Mouse (Mus musculus) hindbrain, embryonic 12.5 days (tissue): ENCODE measurements around the gene Ccl3. TPM values are rescaled to one million over a fixed set of nuclear protein-coding genes. Genes with fewer than 3 reads are reported as not detected.

ENCODE experiments used
- ATAC-seq: fragments of 200-750 bp; cut with Nextera tagmentation; 2 replicates; pipeline ENCODE4 v1.8.0; 2017; ENCODE audit warnings: moderate TSS enrichment; ENCODE audit not compliant: low FRiP score
- H3K27ac ChIP-seq: fragments of 300-500 bp; sonication (generic); 2 replicates; pipeline ENCODE4 v1.5.1; 2016; ENCODE audit warnings: mild to moderate bottlenecking
- H3K27me3 ChIP-seq: fragments of 300-500 bp; sonication (generic); 2 replicates; pipeline ENCODE4 v1.6.1; 2016; ENCODE audit warnings: mild to moderate bottlenecking
- H3K36me3 ChIP-seq: fragments of 300-500 bp; sonication (generic); 2 replicates; pipeline ENCODE4 v1.6.1; 2016; ENCODE audit warnings: mild to moderate bottlenecking
- H3K4me1 ChIP-seq: fragments of 300-500 bp; sonication (generic); 2 replicates; pipeline ENCODE4 v1.6.1; 2016
- H3K4me2 ChIP-seq: fragments of 300-500 bp; sonication (generic); replicated peaks from 2 replicates; pipeline ENCODE4 v1.6.1; 2016; ENCODE audit warnings: mild to moderate bottlenecking
- H3K4me3 ChIP-seq: fragments of 300-500 bp; sonication (generic); 2 replicates; pipeline ENCODE4 v1.5.1; 2016; ENCODE audit warnings: mild to moderate bottlenecking
- H3K9ac ChIP-seq: fragments of 300-500 bp; sonication (generic); 2 replicates; pipeline ENCODE4 v1.6.1; 2016; ENCODE audit warnings: mild to moderate bottlenecking, moderate library complexity
- H3K9me3 ChIP-seq: fragments of 300-500 bp; sonication (generic); replicated peaks from 2 replicates; pipeline ENCODE4 v1.6.1; 2016; ENCODE audit warnings: mild to moderate bottlenecking
- WGBS: fragments of 180-500 bp; shearing (Covaris S2); methylation state at CpG from one replicate; pipeline ENCODE4 v1.1.7; 2016; 5-methylcytosine and 5-hydroxymethylcytosine counted together
- polyA plus RNA-seq: library from polyadenylated mRNA; unstranded; fragments of >200 nt; fragmentation: Nextera tagmentation; extraction: Ambion mirVana; gene quantifications from 2 replicates; pipeline ENCODE4 v1.2.1, GENCODE M21; 2016

Gene Ccl3
- polyA plus RNA-seq, 1 experiment from 2014 or later: 1.3 TPM

- no peaks in the 10 kb centered on the region for H3K36me3 ChIP-seq
- no peaks in the 10 kb centered on the region for H3K27me3 ChIP-seq
- H3K4me3 ChIP-seq: no peak overlapping the region
- no peak overlapping the region for H3K9ac ChIP-seq
- no peak for ATAC-seq
- no peak overlapping the region for H3K27ac ChIP-seq
- no peaks in the 10 kb centered on the region for H3K9me3 ChIP-seq
- no peak overlapping the region for H3K4me2 ChIP-seq
- 89% methylated on average over 5 of the region's 5 CpGs for WGBS
- peaks cover 2% of the 10 kb centered on the region; the same call in 1 of the 2 replicates for H3K4me1 ChIP-seq
Measured at GRCm38 (mm10) chr11:83640141-83640540, 9.0 kb downstream of the Ccl3 start.

GRCm38 (mm10) chr11:83639533-83639932 is 9.6 kb downstream of the Ccl3 start:
- no peak overlapping the region for H3K4me3 ChIP-seq
- no peaks in the 10 kb centered on the region for H3K36me3 ChIP-seq
- no peak overlapping the region for H3K4me2 ChIP-seq
- H3K27ac ChIP-seq: no peak overlapping the region
- H3K27me3 ChIP-seq: no peaks in the 10 kb centered on the region
- H3K4me1 ChIP-seq: peaks cover 2% of the 10 kb centered on the region; the same call in 1 of the 2 replicates
- H3K9me3 ChIP-seq: no peaks in the 10 kb centered on the region
- no peak for ATAC-seq
- 70% methylated on average over 3 of the region's 3 CpGs for WGBS
- no peak overlapping the region for H3K9ac ChIP-seq

- no peak overlapping the region for H3K4me3 ChIP-seq
- 47% methylated on average over 2 of the region's 2 CpGs for WGBS
- ATAC-seq: no peak
- no peak overlapping the region for H3K9ac ChIP-seq
- no peaks in the 10 kb centered on the region for H3K9me3 ChIP-seq
- peaks cover 2% of the 10 kb centered on the region; the same call in 1 of the 2 replicates for H3K4me1 ChIP-seq
- H3K27ac ChIP-seq: no peak overlapping the region
- no peaks in the 10 kb centered on the region for H3K27me3 ChIP-seq
- H3K36me3 ChIP-seq: no peaks in the 10 kb centered on the region
- no peak overlapping the region for H3K4me2 ChIP-seq
Measured at GRCm38 (mm10) chr11:83638934-83639333, 10.2 kb downstream of the Ccl3 start.

- Histone ChIP-seq H3K9me3 (no peaks in the 10 kb centered on the region), H3K4me1 (peaks cover 2% of the 10 kb centered on the region; the same call in 1 of the 2 replicates), H3K36me3 (no peaks in the 10 kb centered on the region), H3K4me2 (no peak overlapping the region), H3K27me3 (no peaks in the 10 kb centered on the region), H3K9ac (no peak overlapping the region), H3K27ac (no peak overlapping the region), H3K4me3 (no peak overlapping the region)
- 87% methylated on average over 1 of the region's 1 CpGs for WGBS
- no peak for ATAC-seq
Measured at GRCm38 (mm10) chr11:83636742-83637235, 12.4 kb downstream of the Ccl3 start.

- no peak for ATAC-seq
- Histone ChIP-seq H3K27ac (no peak overlapping the region), H3K27me3 (no peaks in the 10 kb centered on the region), H3K4me1 (peaks cover 2% of the 10 kb centered on the region; the same call in 1 of the 2 replicates), H3K9me3 (no peaks in the 10 kb centered on the region), H3K4me2 (no peak overlapping the region), H3K36me3 (no peaks in the 10 kb centered on the region), H3K9ac (no peak overlapping the region), H3K4me3 (no peak overlapping the region)
- WGBS: 94% methylated on average over 2 of the region's 2 CpGs
Measured at GRCm38 (mm10) chr11:83634898-83635297, 14.3 kb downstream of the Ccl3 start.

- Histone ChIP-seq H3K4me3 (no peak overlapping the region), H3K27ac (no peak overlapping the region), H3K4me2 (no peak overlapping the region), H3K27me3 (no peaks in the 10 kb centered on the region), H3K9ac (no peak overlapping the region), H3K4me1 (peaks cover 2% of the 10 kb centered on the region; the same call in 1 of the 2 replicates), H3K9me3 (no peaks in the 10 kb centered on the region), H3K36me3 (no peaks in the 10 kb centered on the region)
- WGBS: 61% methylated on average over 4 of the region's 4 CpGs
- ATAC-seq: no peak
Measured at GRCm38 (mm10) chr11:83634425-83634824, 14.7 kb downstream of the Ccl3 start.

GRCm38 (mm10) chr11:83632744-83633143 is 16.4 kb downstream of the Ccl3 start:
- ATAC-seq: no peak
- no peak overlapping the region for H3K27ac ChIP-seq

GRCm38 (mm10) chr11:83631065-83631464 is 18.1 kb downstream of the Ccl3 start:
- no peak overlapping the region for H3K4me3 ChIP-seq
- no peak overlapping the region for H3K4me2 ChIP-seq
- H3K9me3 ChIP-seq: no peaks in the 10 kb centered on the region
- H3K36me3 ChIP-seq: no peaks in the 10 kb centered on the region
- H3K4me1 ChIP-seq: no peaks in the 10 kb centered on the region
- ATAC-seq: no peak
- H3K27ac ChIP-seq: no peak overlapping the region
- no peaks in the 10 kb centered on the region for H3K27me3 ChIP-seq
- H3K9ac ChIP-seq: no peak overlapping the region
- WGBS: 89% methylated on average over 2 of the region's 2 CpGs

More at GRCm38 (mm10) chr11:83632744-83633143, 16.4 kb downstream of the Ccl3 start:
- Histone ChIP-seq H3K36me3 (no peaks in the 10 kb centered on the region), H3K9me3 (no peaks in the 10 kb centered on the region), H3K4me2 (no peak overlapping the region), H3K4me3 (no peak overlapping the region), H3K9ac (no peak overlapping the region), H3K4me1 (no peaks in the 10 kb centered on the region), H3K27me3 (no peaks in the 10 kb centered on the region)
- WGBS: 61% methylated on average over 4 of the region's 4 CpGs

GRCm38 (mm10) chr11:83630630-83631029 is 18.5 kb downstream of the Ccl3 start:
- WGBS: 85% methylated on average over 1 of the region's 1 CpGs

GRCm38 (mm10) chr11:83628808-83629207 is 20.3 kb downstream of the Ccl3 start:
- no peak for ATAC-seq
- Histone ChIP-seq H3K4me1 (no peaks in the 10 kb centered on the region), H3K9me3 (no peaks in the 10 kb centered on the region), H3K4me3 (no peak overlapping the region), H3K4me2 (no peak overlapping the region), H3K36me3 (no peaks in the 10 kb centered on the region), H3K27me3 (no peaks in the 10 kb centered on the region), H3K27ac (no peak overlapping the region), H3K9ac (no peak overlapping the region)
- 92% methylated on average over 9 of the region's 9 CpGs for WGBS

More at GRCm38 (mm10) chr11:83630630-83631029, 18.5 kb downstream of the Ccl3 start:
- H3K36me3 ChIP-seq: no peaks in the 10 kb centered on the region
- no peaks in the 10 kb centered on the region for H3K4me1 ChIP-seq
- H3K27ac ChIP-seq: no peak overlapping the region
- no peak overlapping the region for H3K9ac ChIP-seq
- no peaks in the 10 kb centered on the region for H3K27me3 ChIP-seq
- no peak overlapping the region for H3K4me3 ChIP-seq
- no peak overlapping the region for H3K4me2 ChIP-seq
- no peaks in the 10 kb centered on the region for H3K9me3 ChIP-seq
- ATAC-seq: no peak

- Histone ChIP-seq H3K4me2 (no peak overlapping the region), H3K36me3 (no peaks in the 10 kb centered on the region), H3K27me3 (no peaks in the 10 kb centered on the region), H3K9ac (no peak overlapping the region), H3K9me3 (no peaks in the 10 kb centered on the region), H3K4me3 (no peak overlapping the region), H3K27ac (no peak overlapping the region), H3K4me1 (no peaks in the 10 kb centered on the region)
- 93% methylated on average over 3 of the region's 3 CpGs for WGBS
- ATAC-seq: no peak
Measured at GRCm38 (mm10) chr11:83623586-83623985, 25.6 kb downstream of the Ccl3 start.

GRCm38 (mm10) chr11:83619037-83619436 is 30.1 kb downstream of the Ccl3 start:
- Histone ChIP-seq H3K4me2 (no peak overlapping the region), H3K36me3 (no peaks in the 10 kb centered on the region), H3K4me3 (no peak overlapping the region), H3K9me3 (no peaks in the 10 kb centered on the region), H3K27me3 (no peaks in the 10 kb centered on the region), H3K9ac (no peak overlapping the region), H3K27ac (no peak overlapping the region), H3K4me1 (no peaks in the 10 kb centered on the region)
- WGBS: 91% methylated on average over 1 of the region's 1 CpGs
- no peak for ATAC-seq

- Histone ChIP-seq H3K9ac (no peak overlapping the region), H3K4me2 (no peak overlapping the region), H3K36me3 (no peaks in the 10 kb centered on the region), H3K27me3 (no peaks in the 10 kb centered on the region), H3K27ac (no peak overlapping the region), H3K4me3 (no peak overlapping the region), H3K9me3 (no peaks in the 10 kb centered on the region), H3K4me1 (no peaks in the 10 kb centered on the region)
- 55% methylated on average over 5 of the region's 5 CpGs for WGBS
- no peak for ATAC-seq
Measured at GRCm38 (mm10) chr11:83618238-83618637, 30.9 kb downstream of the Ccl3 start.
